Mouse (Mus musculus) bone marrow macrophage, adult 2 months (primary cell): ENCODE data around the gene Cobl. TPM values are rescaled to one million over a fixed set of nuclear protein-coding genes. Genes with fewer than 3 reads are reported as not detected.

ENCODE experiments used
- H3K27ac ChIP-seq: 2 replicates; pipeline ENCODE4 v1.5.1; 2012; ENCODE audit warnings: low read depth, low read length; ENCODE audit not compliant: insufficient read depth
- H3K4me1 ChIP-seq: 2 replicates; pipeline ENCODE4 v1.6.1; 2012; ENCODE audit warnings: low read length; ENCODE audit not compliant: control insufficient read depth, insufficient read depth
- H3K4me3 ChIP-seq: 2 replicates; pipeline ENCODE4 v1.5.1; 2012; ENCODE audit warnings: mild to moderate bottlenecking, low read length, moderate library complexity; ENCODE audit not compliant: insufficient read depth
- CTCF ChIP-seq: IDR thresholded peaks from 2 replicates; pipeline ENCODE4 v1.5.1; 2012; ENCODE audit warnings: low read depth, mild to moderate bottlenecking, low read length, moderate library complexity
- POLR2A ChIP-seq: IDR thresholded peaks from 2 replicates; pipeline ENCODE4 v1.6.1; 2012; ENCODE audit warnings: mild to moderate bottlenecking, low read depth, low read length, borderline replicate concordance
- polyA plus RNA-seq: library from polyadenylated mRNA; stranded (reverse); fragments of >200 nt; gene quantifications from 2 replicates; pipeline ENCODE4 v1.2.4, GENCODE M21; 2012; ENCODE audit not compliant: missing spikeins, insufficient read depth, insufficient read length

The Cobl gene
- polyA plus RNA-seq, 1 experiment: not detected

GRCm38 (mm10) chr11:12396196-12396595 is 68.6 kb downstream of the Cobl start:
- Histone ChIP-seq H3K27ac (no peak overlapping the region), H3K4me3 (no peak overlapping the region), H3K4me1 (no peaks in the 10 kb centered on the region)
- TF ChIP-seq POLR2A: no peak
- TF ChIP-seq CTCF: no peak

GRCm38 (mm10) chr11:12394701-12395100 is 70.1 kb downstream of the Cobl start:
- H3K27ac ChIP-seq: no peak overlapping the region
- no peaks in the 10 kb centered on the region for H3K4me1 ChIP-seq
- TF ChIP-seq CTCF: no peak
- no peak for TF ChIP-seq POLR2A
- no peak overlapping the region for H3K4me3 ChIP-seq

GRCm38 (mm10) chr11:12394151-12394550 is 70.6 kb downstream of the Cobl start:
- H3K4me3 ChIP-seq: no peak overlapping the region
- no peak overlapping the region for H3K27ac ChIP-seq
- TF ChIP-seq POLR2A: no peak
- TF ChIP-seq CTCF: no peak
- no peaks in the 10 kb centered on the region for H3K4me1 ChIP-seq

GRCm38 (mm10) chr11:12384826-12385225 is 79.9 kb downstream of the Cobl start:
- Histone ChIP-seq H3K4me3 (no peak overlapping the region), H3K27ac (no peak overlapping the region), H3K4me1 (no peaks in the 10 kb centered on the region)
- no peak for TF ChIP-seq CTCF
- TF ChIP-seq POLR2A: no peak

GRCm38 (mm10) chr11:12382991-12383390 is 81.8 kb downstream of the Cobl start:
- Histone ChIP-seq H3K4me1 (no peaks in the 10 kb centered on the region), H3K4me3 (no peak overlapping the region), H3K27ac (no peak overlapping the region)
- TF ChIP-seq POLR2A (no peak), CTCF (no peak)

GRCm38 (mm10) chr11:12381096-12381495 is 83.7 kb downstream of the Cobl start:
- Histone ChIP-seq H3K4me3 (no peak overlapping the region), H3K4me1 (no peaks in the 10 kb centered on the region), H3K27ac (no peak overlapping the region)
- TF ChIP-seq POLR2A: no peak
- TF ChIP-seq CTCF: no peak

- H3K4me1 ChIP-seq: no peaks in the 10 kb centered on the region
- no peak overlapping the region for H3K4me3 ChIP-seq
- H3K27ac ChIP-seq: no peak overlapping the region
- TF ChIP-seq CTCF: no peak
Observed at GRCm38 (mm10) chr11:12376628-12377027, 88.1 kb downstream of the Cobl start.

- Histone ChIP-seq H3K27ac (no peak overlapping the region), H3K4me3 (no peak overlapping the region), H3K4me1 (no peaks in the 10 kb centered on the region)
- TF ChIP-seq POLR2A: no peak
- no peak for TF ChIP-seq CTCF
Observed at GRCm38 (mm10) chr11:12373106-12374098, 91.4 kb downstream of the Cobl start.

GRCm38 (mm10) chr11:12370957-12371356 is 93.8 kb downstream of the Cobl start:
- H3K4me1 ChIP-seq: no peaks in the 10 kb centered on the region
- TF ChIP-seq POLR2A (no peak), CTCF (no peak)
- H3K4me3 ChIP-seq: no peak overlapping the region
- H3K27ac ChIP-seq: no peak overlapping the region

- Histone ChIP-seq H3K4me1 (no peaks in the 10 kb centered on the region), H3K27ac (no peak overlapping the region), H3K4me3 (no peak overlapping the region)
- no peak for TF ChIP-seq POLR2A
- TF ChIP-seq CTCF: no peak
Observed at GRCm38 (mm10) chr11:12367426-12368178, 97.2 kb downstream of the Cobl start.
